Mouse (Mus musculus) liver, adult (tissue): ENCODE data around the gene Gsk3a.

Source experiments
- GATA4 ChIP-seq: IDR thresholded peaks from 2 replicates; pipeline ENCODE4 v1.6.1; 2014; ENCODE audit warnings: mild to moderate bottlenecking, low read length; ENCODE audit not compliant: insufficient replicate concordance

The Gsk3a gene

DNA sequence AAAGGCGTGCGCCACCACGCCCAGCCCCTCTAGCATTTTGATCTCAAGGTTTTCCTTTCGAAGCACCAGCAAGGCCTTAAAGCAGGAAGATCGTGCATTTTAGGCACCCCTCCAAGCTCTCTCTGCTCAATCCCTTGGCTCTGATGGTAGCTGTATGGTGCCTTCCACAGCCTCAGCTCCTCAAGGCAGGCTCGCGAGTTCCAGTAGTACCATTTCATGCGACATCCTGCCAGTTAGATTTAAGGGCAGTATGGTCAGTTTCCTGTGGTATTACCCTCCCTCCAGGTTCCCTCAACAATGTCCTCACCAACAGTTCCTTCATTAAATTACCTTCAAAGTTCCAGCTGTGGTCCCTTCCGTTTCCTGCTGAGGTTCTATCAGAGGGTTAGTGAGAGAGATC lies 41.5 kb downstream of the Gsk3a start:
- TF ChIP-seq GATA4: no peak

DNA sequence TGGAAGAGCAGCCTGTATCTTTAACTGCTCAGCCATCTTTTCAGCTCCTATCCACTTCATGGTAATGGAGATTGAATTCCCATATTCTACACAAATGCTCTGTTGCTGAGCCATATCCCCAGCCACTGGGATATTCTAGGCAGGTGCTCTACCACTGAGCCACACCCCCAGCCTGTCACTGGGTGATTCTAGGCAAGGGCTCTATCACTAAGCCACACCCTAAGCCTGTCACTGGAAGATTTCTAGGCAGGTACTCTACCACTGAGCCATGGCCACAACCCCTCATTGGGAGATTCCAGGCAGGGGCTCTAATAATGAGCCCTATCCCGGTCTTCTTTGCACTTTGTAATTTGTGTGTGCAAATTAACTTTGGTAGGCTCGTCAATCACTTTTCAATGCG lies 42.5 kb downstream of the Gsk3a start:
- no peak for TF ChIP-seq GATA4

DNA sequence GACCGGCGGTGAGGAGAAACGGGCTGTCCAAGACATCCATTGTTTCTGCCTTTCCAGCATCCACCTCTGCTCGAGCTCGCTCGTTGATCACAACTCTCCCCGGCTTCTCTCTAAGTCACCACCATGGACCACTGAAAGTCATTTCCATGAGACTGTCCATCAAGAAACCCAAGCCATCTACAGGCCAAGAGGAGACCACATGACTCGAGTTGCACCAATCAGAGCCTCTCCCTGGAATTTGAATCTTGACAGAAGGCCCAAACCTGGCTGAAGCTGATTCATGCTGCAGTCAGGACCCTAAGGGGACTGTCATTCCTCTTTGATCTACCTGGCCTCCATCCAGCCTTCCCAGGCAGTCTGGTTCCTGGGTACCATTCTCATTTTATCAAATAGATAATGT lies 45.5 kb downstream of the Gsk3a start:
- TF ChIP-seq GATA4: no peak

DNA sequence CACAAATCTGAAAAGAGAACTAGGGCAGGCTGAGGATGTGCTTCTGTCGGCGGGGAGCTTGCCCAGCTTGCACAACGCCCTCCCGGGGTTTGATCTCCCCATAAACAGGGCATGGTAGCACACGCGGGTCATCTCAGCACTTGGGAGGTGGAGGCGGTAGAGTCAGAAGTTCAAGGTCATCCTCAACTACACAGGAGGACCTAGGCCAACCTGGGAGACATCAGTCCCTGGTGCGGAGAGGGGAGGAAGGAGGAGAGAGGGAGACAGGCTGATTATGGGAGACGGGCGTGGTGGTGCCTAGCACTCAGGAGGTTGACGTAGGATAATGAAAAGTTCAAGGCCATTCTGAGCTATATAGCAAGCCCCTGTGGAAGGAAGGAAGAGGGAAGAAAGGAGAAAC lies 46.8 kb downstream of the Gsk3a start:
- no peak for TF ChIP-seq GATA4

DNA sequence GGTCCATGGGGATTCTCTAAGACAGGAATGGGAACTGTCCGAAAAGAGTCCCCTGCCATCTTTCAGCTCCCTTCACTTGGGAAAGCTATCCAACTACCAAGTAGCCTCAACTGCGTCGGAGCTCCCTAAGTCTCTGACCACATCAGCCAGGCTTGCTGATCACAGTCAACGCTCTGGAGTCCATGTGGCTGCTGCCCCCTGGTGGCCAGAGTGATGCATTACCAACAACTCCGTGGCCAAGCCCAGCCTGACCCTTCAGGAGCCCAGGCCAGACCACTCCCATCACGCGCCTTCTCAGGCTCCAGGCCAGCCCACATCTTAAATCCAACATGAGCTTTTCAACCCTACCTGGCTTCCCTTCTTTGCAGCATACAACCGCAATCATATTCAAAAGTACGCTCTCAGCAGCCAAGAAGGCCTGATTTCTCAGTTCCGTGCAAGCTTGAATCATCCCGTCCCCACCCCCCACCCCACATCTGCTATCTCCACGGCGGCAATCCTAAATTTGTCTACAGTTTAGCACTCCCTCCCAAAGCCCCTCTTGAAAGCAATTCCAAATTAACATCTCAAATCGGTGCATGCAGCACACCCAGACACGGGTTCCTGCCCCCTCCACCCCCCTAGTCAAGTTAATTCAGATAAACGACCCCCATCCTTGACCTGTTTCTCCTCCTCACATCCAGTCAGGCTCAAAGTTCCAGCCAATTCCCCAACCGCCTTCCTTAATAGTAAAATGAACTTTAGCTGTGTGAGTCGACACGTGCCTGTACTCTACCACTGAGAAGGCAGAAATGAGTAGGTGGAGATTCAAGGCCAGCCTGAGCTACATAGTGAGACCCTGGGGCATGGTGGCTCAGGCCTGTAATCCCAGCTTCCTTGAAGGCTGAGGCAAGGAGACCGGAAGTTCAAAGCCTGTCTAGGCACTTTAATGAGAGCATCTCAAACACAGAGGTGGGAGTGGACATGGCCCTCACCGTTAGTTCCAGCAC lies 49.7 kb downstream of the Gsk3a start:
- no peak for TF ChIP-seq GATA4

DNA sequence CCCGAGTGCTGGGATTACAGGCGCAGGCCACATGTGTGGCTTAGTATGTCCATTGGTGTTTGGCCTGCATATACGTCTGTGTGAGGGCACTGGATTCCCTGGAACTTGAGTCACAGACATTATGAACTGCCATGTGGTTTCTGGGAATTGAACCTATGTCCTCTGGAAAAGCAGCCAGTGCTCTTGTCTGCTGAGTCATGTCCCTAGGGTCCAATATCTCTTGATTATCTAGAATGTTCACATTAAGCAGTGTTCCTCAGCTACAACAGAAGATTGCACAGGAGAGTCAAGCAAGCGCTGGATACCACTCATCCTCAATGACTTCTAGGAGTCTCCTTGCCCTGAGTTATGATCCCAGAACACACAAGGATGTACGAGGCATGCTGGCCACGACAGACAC lies 53.6 kb downstream of the Gsk3a start:
- TF ChIP-seq GATA4: no peak

DNA sequence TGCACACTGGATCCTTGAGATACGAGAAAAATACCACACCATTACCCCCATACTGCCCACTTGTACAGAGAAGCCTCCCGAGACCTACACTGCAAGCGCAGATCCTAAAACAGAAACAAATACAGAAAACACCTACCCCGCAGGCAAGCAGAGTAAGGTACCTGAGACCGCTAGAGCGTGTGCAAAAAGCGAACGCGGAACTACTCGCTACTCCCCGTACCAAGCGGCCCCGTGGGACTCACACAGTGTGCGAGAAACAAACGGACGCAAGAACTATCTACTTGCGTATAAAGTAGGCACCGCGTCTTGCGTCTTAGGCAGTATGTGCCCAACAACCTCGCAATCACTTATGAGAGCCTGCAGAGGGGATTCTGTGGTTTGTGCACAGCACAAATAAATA lies 55.8 kb downstream of the Gsk3a start:
- no peak for TF ChIP-seq GATA4

DNA sequence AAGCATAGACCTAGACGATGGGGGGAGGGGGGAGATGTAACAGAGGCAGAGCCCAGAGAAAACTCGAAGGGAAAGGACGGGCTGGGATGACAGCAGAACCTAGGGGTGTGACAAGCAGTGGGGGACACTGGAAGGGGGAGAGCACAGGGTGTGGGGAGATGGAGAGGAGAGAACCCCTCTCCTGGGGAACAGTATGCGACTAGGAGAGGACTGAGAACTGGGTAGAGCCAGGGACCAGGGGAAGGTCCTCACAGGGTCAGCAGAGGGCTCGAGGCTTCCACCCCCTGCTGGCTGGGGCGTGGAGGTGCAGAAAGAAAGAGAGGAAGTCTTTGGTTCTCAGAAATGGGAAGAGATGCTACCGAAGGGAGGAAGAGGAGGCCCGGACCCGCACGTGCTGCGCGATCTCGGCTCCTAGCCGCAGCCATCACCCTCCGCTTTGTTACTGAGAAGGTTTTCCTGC lies 56.3 kb downstream of the Gsk3a start:
- TF ChIP-seq GATA4: no peak

DNA sequence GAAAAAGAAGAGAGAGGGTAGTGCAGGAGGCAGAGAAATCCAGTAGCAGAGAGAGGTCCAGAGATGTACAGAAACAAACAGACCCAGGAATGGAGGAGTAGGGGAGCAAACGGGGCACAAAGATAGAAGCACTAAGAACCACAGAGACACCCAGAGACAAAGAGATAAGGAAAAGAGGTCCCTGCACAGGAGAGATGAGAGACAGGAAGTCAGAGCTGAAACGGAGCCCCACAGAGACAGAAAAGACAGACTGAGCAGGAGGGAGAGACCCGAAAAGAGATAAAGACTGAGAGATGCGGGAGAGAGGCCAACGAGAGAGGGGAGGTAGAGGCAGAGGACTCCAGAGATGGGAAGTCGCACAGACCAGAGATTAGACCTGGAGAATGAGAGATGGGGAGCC lies 57.1 kb downstream of the Gsk3a start:
- TF ChIP-seq GATA4: no peak

DNA sequence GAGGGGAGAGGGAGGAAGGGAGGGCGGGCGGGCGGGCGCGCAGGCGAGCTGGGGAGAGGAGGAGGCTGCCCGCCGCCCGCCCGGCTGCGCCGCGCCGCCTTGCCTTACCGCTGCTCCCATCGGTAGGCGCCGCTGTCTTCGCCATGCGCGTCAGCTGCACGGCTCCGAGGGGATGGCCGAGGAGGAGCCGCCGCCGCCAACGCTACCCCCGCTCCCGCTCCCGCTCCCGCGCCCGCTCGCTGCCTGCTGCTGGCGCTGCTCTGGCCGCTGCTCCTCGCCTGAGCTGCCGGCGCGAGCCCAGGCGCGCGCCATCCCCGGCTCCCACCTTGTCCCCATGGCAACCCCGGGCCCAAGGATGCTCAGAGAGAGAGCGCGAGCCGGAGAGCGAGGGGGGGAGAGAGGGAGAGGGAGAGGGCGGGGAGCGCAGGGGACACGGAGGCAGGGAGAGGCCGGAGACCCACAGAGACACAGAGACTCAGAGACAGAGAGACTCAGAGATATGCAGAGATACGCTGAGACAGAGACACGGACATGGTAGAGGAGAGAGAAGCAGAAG lies 58.0 kb downstream of the Gsk3a start, which contains the start of gene Pou2f2:
Pou2f2 (minus strand) TSS at position 121 of the 556 bp plus-strand sequence.
- no peak for TF ChIP-seq GATA4

DNA sequence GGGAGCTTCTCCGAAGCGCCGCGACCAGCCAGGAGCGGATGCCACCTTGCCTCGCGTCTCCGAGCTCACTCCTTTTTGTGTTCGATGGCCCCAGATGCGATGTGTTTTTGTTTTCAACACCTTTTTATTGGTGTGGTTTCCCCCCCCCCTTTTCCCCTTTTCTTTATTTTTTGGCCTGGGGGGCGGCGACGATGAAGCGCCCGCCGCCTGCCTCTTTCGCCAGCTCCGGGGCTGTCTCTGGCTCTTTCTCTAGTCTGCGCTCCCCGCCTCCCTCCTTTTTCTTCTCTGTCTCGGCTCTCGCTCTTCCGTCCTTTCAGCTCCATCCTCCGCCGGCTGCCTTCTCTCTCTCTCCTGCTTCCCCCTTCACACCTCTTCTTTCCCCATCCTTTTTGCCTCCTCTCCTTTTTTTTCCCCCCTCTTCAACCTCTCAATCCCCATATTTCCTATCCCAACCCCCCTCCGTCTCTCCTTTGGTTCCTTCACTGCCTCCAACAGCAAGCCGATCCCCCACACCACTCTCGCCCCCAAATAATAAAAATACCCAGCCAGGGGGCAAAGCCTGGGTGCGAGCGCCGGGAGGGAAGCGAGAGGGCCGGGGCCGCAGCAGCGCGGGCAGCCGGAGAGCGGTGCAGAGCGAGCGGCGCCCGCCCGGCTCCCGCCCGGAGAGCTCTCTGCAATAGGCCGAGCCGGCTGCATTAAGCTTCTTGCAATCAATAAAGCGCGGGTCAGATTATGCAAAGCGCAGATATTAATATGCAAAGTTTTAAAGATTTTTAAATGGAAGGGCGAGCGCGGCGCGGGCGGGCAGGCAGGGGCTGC lies 58.7 kb downstream of the Gsk3a start:
- TF ChIP-seq GATA4: no peak

DNA sequence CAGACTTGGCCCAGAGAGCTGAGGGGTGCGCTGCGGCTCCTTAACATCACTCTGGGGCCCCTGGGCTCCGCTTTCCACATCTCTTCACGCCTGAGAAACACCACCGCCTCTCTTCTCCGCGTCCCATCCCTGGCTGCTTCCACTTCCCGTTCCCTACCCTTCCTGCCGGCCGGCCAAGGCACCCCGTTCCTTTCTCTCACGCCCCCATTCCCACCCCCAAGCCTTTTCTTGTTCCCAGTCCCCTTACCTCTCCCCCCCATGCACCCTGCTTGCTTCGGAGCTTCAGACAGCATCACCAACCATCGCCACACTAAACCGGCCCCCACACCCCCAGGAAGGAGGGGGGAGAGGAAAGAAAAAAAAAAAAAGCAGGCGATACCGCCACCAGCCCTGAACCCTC lies 59.3 kb downstream of the Gsk3a start:
- no peak for TF ChIP-seq GATA4
